Mouse (Mus musculus): ENCODE data around the gene Abcb8.
A peak's percentile ranks its signal among the peaks of the same experiment; 100 is the strongest.

DNA sequence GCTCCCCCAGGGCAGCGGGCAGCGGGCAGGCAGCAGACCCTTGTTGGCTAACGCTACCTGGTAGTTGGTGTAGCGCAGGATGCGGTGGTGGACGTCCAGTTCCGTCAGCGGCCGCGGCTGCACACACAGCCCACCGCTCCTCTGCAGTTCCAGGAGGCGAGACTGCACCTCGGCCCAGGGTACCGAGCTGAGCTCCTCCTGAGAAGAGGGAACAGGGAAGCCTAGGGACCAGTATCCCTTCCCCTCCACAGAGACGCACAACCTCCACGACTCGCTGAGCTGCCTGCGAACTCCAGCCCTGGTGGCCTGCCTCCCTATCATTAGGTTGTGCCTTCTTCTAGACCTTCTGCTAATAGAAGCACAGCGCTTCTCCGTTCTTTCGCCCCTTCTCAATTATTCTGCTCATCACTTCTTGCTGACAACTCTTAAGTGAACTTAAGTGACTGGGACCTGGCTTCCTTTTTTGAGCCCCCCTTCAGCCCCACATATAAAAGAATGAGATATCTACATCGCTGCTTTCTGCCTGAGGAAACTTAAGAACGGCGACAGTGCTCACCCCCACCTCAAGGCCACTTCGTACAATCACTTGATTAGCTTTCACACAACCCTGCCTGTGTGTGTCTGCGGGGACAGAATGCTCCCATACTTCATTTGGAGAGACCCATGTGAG lies 5.1 kb upstream of the Abcb8 start:
- TF ChIP-seq JUND (IDR thresholded peaks at IDR 0.05; ENCODE audit: low read depth, low read length) (no peak), POLR2A (IDR thresholded peaks at IDR 0.05; ENCODE audit: control insufficient read depth in 1 of 2, insufficient read depth in 1 of 2, low read depth in 1 of 2, low read length in 2 of 2, poor library complexity in 1 of 2) (no peak; a peak in 1 of 4 replicates), EP300 (IDR thresholded peaks at IDR 0.05; ENCODE audit: low read depth in 1 of 2, low read length in 2 of 2) (no peak), CTCF (IDR thresholded peaks at IDR 0.05 in 2 of 3, conservative IDR thresholded peaks at IDR 0.05 in 1 of 3; ENCODE audit: control insufficient read depth in 1 of 3, insufficient read depth in 1 of 3, low read depth in 2 of 3, low read length in 3 of 3, poor library complexity in 1 of 3, severe bottlenecking in 1 of 3) (no peak), BHLHE40 (IDR thresholded peaks at IDR 0.05; ENCODE audit: borderline replicate concordance, low read depth, low read length) (no peak), MEF2A (IDR thresholded peaks at IDR 0.05; ENCODE audit: extremely low read depth, insufficient replicate concordance, low read depth, low read length, poor library complexity, severe bottlenecking) (no peak), MAZ (IDR thresholded peaks at IDR 0.05; ENCODE audit: low read depth, low read length) (0 out of 2 replicates have a peak, but pooled peaks have one; percentile 18)
